Mouse (Mus musculus) stomach, embryonic 14.5 days (tissue): ENCODE measurements around the gene Mapkbp1. TPM values are rescaled to one million over a fixed set of nuclear protein-coding genes. Genes with fewer than 3 reads are reported as not detected.

ENCODE experiments used
- microRNA-seq: library from miRNA; unstranded; fragments of <30 nt; microRNA quantifications from one replicate; pipeline ENCODE4, GENCODE M21; 2016
- polyA plus RNA-seq: library from polyadenylated mRNA; unstranded; fragments of >200 nt; fragmentation: Nextera tagmentation; extraction: Ambion mirVana; gene quantifications from 2 replicates; pipeline ENCODE4 v1.2.1, GENCODE M21; 2014

Mapkbp1 gene
- polyA plus RNA-seq, 1 experiment from 2014 or later: 4.8 TPM

Small RNA genes within 50 kb of the gene (microRNA-seq; reads per million reads assigned to microRNA genes)
- gene Mir7665: not detected

Other genes starting within 250 kb of the Mapkbp1 start
- gene Itpka, start 230.4 kb upstream of the Mapkbp1 start, polyA plus RNA-seq: 10.5 and 12.1 TPM in 2 replicates
- 3.1 and 3.3 TPM in 2 replicates for gene Ltk, start 212.3 kb upstream of the Mapkbp1 start, polyA plus RNA-seq
- 26.6 and 28.2 TPM in 2 replicates for gene Rpap1, start 185.2 kb upstream of the Mapkbp1 start, polyA plus RNA-seq
- 27.2 TPM in 2 replicates for gene Tyro3, start 175.0 kb upstream of the Mapkbp1 start, polyA plus RNA-seq
- gene Mga, start 75.5 kb upstream of the Mapkbp1 start, polyA plus RNA-seq: 54.0 and 54.7 TPM in 2 replicates
- gene Jmjd7, start 54.8 kb downstream of the Mapkbp1 start, polyA plus RNA-seq: 20.6 and 22.0 TPM in 2 replicates
- gene Gm28042, start 54.8 kb downstream of the Mapkbp1 start, polyA plus RNA-seq: 2.1 and 3.1 TPM in 2 replicates
- 1.5 and 1.6 TPM in 2 replicates for gene Pla2g4b, start 60.7 kb downstream of the Mapkbp1 start, polyA plus RNA-seq
- gene Ehd4, start 181.9 kb downstream of the Mapkbp1 start, polyA plus RNA-seq: 32.8 and 34.0 TPM in 2 replicates